Mouse (Mus musculus) T-helper 1 cell (primary cell): Measurements from ENCODE around the gene Atp1a3.

Experiments used
- in situ Hi-C: fragments of 300-600 bp; cut with MboI, MseI; formaldehyde crosslinking; loops from one replicate; pipeline ENCODE4 v1.15.1; 2025; ENCODE audit warnings: high pct_unique_total_duplicates

The Atp1a3 gene

DNA sequence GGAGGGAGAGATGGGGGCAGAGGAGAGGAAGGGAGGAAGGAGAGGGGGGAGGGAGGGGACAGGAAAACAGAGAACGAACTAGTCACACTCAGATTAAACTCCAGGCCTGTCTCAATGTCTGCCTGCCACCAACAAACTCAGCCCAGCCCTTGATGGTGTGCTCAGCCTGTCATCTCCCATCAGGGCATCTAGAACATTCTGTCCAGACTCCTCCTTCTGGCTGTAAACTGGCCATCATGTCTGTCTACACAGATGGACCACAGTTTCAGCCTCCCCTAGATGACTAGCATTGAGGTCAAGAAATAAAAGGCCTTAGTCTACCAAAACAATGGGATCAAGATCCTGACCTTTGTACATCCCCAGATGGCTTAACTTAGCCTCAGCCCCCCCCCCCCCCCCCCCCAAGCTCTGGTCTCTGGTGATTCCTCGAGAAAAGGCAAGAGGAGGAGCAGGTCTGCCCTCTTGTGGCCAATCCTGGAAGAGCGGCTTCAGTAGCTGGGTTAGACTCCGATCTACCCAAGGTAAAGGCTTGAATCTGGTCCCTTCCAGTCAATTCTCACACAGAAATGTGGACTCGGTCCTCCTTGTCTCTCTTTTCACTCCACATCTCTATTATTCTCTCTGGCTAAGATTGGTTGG is 40.7 kb downstream of the Atp1a3 start:
- in situ Hi-C loops = loop anchor here (5.0 kb wide), 1 partner anchor 148 kb away; no protein-coding TSS in a partner anchor

DNA sequence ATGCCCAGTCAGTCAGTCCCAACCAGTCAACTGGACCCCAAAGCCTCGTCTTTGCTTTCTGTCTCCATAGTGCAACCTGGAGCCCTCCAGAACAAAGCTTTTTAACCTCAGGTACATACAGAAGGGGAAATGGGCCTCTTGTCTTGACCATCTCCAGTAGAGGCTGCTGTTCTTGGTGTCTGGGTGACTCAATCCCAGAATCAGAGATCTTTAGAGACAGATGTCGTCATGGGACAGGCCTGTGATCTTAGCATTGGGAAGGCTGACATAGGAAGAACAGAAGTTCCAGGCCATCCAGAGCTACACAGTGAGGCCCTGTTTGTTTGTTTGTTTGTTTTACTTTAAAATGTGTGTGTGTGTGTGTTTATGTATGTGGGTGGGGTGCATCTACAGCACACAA is 41.5 kb downstream of the Atp1a3 start:
- in situ Hi-C loops = no loop called here

DNA sequence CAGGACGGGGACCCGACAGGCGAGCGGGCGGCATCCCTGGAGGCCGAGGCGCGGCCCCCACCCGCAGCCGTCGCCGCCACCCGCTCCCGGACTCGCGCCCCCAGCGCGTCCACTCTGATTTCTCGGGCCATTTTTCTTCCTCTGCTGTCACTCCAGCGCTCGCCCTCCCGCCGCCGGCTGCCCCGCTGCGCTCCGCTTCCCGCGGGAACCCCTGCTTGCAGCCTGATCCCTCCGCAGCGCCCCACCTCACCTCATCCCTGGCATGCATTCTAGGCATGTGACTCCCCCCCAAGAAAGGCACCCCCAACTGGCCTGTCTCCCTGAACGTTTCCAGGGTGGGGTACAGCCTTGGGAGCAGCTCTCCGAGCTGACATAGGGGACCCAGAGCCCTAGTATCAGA is 50.5 kb downstream of the Atp1a3 start:
- in situ Hi-C loops = no loop called here

DNA sequence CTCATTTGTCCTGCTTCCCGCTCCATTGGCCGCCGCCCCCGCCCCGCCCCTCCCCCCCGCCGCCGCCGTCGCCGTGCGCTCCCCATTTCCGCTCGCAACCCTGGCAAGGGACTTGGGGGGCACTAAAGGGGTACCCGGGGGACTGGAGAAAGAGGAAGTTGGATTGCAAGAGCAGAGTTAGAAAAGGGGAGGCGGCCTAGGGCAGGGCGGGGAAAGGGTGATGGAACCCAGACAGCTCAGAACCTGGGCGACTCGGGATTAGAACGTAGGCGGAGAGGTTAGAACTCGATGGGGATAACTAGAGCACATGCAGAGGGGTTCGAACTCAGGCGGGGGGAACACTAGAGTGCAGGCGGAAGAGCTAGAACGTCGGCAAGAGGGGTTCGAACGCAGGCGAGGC is 51.3 kb downstream of the Atp1a3 start:
- in situ Hi-C loops = no loop called here

DNA sequence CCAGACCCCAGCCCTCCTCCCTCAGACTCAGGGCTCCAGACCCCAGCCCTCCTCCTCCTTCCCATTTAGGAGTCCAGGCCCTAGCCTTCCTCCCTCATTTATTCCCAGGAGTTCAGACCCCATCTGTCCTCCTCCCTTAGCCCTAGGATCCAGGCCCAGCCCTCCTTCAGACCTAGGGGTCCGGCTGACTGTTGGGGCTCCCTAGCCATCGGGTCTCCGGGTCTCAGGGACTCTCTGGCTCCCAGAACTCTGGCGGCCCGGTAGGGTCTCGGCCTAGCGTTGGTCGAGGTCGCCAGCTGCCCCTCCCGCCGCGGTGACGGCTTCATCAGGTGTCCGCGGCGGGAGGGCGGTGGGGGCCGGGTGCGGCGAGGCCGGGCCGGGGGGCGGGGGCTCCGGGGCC is 51.8 kb downstream of the Atp1a3 start:
- in situ Hi-C loops = no loop called here

DNA sequence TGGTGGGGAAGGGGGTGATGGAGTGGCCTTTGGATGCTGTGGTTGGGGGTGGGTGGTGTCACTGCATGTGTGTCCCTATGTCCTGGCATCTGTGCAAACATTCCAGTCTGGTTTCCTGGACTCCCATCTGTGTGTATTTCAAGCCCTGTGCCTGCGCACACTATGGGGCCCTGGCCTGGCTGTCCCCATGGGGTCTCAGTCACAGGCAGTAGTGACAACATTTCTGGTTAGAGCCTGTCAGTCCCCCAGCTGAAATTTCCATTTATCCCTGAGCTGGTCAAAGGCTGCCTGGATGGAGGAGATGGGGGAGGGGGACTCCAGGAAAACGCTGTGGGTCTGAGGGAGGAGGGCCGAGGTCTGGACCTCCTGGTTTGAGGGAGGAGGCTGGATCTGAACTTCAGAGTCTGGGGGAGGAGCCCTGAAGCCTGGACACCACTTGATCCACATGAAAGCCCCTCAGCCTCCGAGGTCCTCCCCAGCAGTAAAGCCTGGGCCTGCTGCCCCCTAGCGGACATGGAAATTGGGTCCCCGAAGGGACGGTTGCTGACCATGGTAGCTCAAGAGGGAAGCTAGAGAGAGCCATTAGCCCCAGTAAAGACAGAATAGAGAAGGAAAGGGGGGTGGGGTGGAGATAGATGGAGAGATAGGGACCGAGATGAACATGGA is 55.7 kb downstream of the Atp1a3 start:
- in situ Hi-C loops = no loop called here

DNA sequence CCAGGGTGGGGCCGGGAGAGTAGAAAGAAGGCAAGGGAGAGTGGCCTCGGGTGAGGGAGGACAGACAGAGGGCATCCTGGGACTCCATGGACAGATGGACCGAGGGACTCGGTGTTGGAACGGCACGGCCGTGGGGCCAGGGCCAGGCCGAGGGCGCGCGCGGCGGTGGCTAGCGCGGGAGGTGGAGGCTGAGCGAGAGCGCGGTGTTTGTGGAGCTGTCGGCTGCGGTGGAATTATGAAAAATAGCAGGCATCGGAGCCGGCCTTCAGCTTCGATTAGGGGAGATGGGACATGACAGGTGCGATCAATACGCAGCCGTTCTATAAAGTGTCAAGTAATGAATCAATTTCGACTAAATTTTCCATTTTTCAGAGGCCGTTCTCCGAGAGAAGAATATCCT is 57.0 kb downstream of the Atp1a3 start:
- in situ Hi-C loops = no loop called here

DNA sequence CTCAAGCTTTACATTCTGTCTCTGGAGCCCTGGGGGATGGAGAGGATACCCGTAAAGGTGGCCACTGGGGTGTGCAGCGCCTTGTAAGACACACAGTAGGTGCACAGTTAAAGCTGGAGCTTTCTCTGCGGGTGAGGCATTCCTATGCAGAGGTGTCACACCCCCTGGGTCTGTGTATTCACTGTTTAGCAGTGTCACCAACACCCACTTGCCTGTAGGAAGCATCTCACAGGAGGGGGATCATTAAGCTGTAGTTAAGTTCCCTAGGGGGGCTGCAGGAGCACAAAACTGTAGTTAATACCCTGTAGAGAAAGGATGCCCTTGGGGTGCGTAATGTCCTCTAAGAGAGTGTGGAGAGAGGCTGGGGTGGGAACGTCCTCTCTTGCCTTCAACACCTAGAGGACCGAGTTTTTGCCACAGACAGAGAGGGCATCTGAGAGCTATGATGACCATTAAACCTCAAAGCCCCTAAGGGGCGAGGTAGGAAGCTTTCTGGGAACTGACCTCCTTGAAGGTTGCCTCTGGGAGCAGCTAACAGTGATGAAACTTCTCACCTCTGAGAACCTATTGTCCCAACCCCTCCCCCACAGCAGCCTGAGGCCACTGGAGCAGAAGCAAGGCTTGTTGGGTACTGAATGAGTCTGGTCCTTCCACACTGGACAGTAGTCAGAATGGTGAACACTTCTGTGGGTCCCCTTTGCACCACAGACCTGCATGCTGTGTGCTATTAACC is 58.3 kb downstream of the Atp1a3 start:
- in situ Hi-C loops = no loop called here

DNA sequence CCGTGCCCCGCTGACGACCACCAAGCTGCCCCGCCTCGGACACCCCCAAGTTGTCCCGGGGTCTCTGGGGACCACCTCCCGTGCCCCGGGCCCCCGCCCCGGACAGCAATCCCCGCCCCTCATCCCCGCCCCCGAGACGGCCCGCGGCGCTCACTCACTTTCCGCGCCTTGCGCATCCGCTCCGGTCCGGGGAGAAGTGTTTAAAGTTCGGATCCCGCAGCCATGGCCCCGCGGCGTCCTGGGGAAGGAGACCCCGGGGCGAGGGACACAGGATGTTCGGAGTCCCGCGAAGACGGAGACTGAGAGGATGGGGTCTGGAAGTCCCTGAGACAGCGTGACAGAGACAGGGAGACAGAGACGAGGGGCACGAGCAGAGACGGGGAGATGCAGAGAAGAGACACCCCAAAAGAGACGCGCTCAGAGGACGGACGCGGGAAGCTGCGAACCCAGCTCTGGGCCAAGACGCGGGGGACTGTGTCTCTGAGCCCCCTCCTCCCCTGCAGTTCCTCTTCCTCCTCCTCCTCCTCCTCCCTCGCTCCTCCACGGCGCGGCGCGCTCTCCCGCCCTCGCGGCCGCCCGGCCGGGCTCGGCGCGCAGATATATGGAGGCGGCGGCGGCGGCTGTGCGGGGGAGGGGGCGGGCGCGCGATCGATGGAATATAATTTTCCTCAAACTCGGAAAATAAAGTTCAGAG is 61.4 kb downstream of the Atp1a3 start, which contains the start of gene Gm4881:
TSS of gene Gm4881 (minus strand) at position 238 of the 694 bp plus-strand sequence.
- in situ Hi-C loops = no loop called here

DNA sequence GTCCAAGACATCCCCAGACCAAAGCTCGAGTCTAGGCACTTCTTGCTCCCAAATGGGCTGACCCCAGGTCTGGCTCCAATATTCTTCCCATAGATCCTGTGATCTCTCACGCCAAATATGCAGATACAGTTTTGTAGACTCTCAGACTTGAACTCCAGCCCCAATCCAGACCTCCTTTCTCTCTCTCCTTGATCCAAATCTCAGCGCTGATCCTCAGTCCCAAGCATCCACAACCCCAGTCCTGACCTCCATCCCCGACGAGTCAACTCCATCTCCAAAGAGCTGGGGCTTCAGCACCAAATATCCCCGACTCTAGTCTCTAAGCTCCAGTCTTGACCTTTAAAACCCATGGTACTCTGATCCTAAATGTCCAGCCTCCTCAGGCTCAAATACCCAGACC is 62.1 kb downstream of the Atp1a3 start:
- in situ Hi-C loops = no loop called here

DNA sequence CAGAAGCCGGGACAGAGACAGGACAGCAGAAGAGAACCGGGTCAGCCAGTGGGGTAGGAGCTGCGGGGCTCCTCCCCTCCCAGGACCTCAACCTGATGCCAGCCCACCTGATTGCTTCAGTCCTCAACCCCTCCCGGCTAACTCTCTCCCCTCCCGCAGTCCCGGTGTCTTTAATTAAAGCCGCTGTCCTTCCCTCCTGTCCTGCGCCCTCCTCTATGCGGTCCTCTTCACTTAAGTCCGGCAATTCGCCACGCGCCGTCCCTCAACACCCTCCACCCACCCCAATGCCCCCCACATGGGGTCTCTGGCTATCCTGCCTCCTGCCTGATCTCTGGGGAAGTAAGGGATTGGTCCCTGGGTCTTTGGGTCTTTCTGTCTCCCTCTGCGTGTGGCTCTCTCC is 74.1 kb downstream of the Atp1a3 start:
- in situ Hi-C loops = no loop called here

DNA sequence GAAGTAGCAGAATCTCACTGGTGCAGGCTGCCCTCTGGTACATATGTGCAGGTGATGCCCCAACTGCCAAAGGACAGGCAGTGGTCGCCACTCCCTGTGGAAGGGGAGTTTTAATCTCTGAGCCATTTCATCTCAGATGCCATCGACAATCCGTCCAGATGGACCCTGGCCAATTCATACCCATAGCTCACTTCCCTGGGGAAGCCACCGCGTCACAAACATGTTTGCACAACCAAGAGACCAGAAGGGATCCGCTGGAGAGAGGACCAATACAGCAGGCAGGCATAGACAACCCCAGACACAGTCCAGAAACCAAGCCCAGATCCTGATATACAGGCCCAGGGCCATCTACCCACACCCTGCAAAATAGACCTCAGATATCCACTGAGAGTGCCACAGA is 75.3 kb downstream of the Atp1a3 start:
- in situ Hi-C loops = no loop called here
